Mouse (Mus musculus): ENCODE results near the gene Foxk2. TPM values are rescaled to one million over a fixed set of nuclear protein-coding genes. Genes with fewer than 3 reads are reported as not detected.

Gene Foxk2
- total RNA-seq, 1 experiment from 2014 or later = 38.7 TPM

Other genes starting within 250 kb of the Foxk2 start
- not detected in 2 replicates for gene Cd7, start 220.6 kb upstream of the Foxk2 start, total RNA-seq (2021)
- gene Sectm1b, start 196.4 kb upstream of the Foxk2 start, total RNA-seq (2021) = not detected in 2 replicates
- not detected in 2 replicates for gene Sectm1a, start 178.8 kb upstream of the Foxk2 start, total RNA-seq (2021)
- not detected in 2 replicates for gene Tex19.2, start 141.3 kb upstream of the Foxk2 start, total RNA-seq (2021)
- gene Tex19.1, start 113.8 kb upstream of the Foxk2 start, total RNA-seq (2021) = not detected in 2 replicates
- not detected in 2 replicates for gene Uts2r, start 99.7 kb upstream of the Foxk2 start, total RNA-seq (2021)
- 9.2 and 17.1 TPM in 2 replicates for gene Hexdc, start 55.6 kb upstream of the Foxk2 start, total RNA-seq (2021)
- 25.0 and 26.2 TPM in 2 replicates for gene Ogfod3, start 55.3 kb upstream of the Foxk2 start, total RNA-seq (2021)
- 21.1 and 24.8 TPM in 2 replicates for gene Cybc1, start 30.7 kb upstream of the Foxk2 start, total RNA-seq (2021)
- 23.4 and 33.1 TPM in 2 replicates for gene Narf, start 22.7 kb upstream of the Foxk2 start, total RNA-seq (2021)
- gene Wdr45b, start 94.5 kb downstream of the Foxk2 start, total RNA-seq (2021) = 50.2 and 68.6 TPM in 2 replicates
- gene Rab40b, start 128.3 kb downstream of the Foxk2 start, total RNA-seq (2021) = 5.9 and 7.6 TPM in 2 replicates
- 14.3 and 18.6 TPM in 2 replicates for gene Fn3krp, start 161.4 kb downstream of the Foxk2 start, total RNA-seq (2021)
- 5.2 and 5.6 TPM in 2 replicates for gene Fn3k, start 174.9 kb downstream of the Foxk2 start, total RNA-seq (2021)
- 37.5 and 40.4 TPM in 2 replicates for gene Tbcd, start 192.0 kb downstream of the Foxk2 start, total RNA-seq (2021)

All from adrenal gland, postnatal 25 days (tissue).